Mouse (Mus musculus): Measurements from ENCODE around the gene As3mt.
"Not testable (repeated sequence)": the region's sequence is repeated elsewhere in the genome, so short reads cannot be mapped to it uniquely, and the experiment has no call there.

Gene As3mt

DNA sequence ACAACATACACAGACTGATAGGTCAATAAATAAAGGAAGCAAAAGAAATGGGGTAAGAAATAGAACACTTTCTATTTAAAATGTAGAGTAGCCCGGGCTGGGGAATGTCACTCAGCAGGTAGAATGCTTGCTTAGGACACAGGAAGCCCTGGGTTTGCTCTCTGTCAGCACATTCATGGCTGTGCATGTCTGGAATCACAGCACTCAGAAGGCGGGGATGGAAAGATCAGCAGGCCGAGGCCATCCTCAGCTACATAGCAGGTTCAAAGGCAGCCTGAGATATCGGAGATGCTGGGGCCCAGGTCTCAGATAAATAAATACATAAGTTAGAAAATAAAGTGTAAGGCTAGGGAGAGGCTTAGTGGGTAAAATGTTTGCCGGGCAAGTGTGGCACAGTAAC, 45.0 kb downstream of the As3mt start:
- no peak for DNase-seq (ENCODE audit: low read depth, low spot score)

DNA sequence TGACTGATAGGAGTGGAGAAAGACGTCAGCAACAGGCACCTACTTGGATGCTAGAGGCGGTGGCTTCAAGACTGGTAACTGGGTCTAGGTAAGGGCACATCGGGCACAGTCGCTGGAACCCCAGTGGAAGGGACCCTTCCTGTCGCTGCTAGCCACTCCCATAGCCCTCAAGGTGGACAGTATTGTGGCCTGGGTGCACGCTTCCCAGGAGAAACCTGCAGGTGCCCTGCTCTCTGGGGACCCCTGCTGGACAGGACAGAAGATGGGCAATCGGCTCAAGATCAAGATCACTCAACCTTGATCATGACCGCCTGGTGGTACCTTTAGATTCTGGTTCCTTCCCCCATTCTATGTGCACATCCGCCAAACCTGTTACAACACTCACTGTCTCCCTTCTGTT, 47.8 kb downstream of the As3mt start:
- DNase-seq (ENCODE audit: low read depth, low spot score), result no peak

DNA sequence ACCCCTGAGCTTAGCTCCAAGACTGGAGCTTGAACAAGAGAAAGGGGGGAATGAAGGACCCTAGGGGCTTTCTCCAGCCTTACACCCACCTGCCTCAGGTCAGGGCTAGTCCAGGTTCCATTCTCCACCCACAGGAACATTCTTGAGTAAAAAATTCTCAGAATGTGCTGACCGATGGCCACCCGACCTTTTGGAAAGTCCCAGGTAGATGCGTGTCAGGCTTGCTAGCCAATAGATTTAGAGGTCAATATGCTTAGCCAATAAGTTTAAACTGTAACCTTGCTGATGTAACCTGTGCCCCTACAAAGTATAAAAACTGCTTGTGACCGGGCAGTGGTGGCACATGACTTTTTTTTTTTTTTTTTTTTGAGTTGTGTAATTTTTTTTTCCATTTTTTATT, 49.0 kb downstream of the As3mt start:
- DNase-seq (ENCODE audit: low read depth, low spot score), result no peak

DNA sequence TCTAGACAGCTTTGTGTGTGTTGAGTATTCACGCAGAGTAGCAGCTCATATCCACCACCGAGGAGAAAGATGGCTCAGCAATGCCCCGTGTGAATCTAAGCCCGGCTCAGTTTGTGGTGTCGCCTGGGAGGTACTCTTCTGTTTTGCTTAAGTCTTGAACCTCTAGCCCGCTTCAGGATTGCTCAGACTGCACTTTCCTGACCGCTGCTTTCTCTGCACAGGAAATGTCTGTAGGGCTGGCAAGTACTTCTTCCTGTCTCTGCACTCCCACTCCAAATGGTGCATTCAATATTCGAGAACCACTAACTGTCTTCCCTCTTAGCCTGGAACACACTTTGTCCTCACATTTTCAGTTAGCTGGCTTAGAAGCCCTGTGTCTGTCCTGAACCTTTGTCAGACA, 51.8 kb downstream of the As3mt start:
- DNase-seq (ENCODE audit: low read depth, low spot score), result no peak

DNA sequence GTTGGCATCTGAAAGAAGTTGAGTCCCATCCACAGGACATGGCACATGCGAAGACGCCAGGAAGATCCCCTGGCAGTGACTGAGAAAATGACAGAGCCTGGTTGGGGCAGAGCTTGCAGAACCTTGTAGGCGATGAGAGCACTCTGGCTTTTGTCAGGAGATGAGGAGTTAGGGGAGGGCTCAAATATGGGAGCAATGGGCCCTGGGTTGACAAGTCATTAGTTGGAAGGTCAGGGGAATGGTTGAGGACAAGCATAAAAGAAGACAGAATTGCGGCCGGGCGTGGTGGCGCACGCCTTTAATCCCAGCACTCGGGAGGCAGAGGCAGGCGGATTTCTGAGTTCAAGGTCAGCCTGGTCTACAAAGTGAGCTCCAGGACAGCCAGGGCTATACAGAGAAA, 52.7 kb downstream of the As3mt start:
- not testable (repeated sequence) for DNase-seq (ENCODE audit: low read depth, low spot score)

DNA sequence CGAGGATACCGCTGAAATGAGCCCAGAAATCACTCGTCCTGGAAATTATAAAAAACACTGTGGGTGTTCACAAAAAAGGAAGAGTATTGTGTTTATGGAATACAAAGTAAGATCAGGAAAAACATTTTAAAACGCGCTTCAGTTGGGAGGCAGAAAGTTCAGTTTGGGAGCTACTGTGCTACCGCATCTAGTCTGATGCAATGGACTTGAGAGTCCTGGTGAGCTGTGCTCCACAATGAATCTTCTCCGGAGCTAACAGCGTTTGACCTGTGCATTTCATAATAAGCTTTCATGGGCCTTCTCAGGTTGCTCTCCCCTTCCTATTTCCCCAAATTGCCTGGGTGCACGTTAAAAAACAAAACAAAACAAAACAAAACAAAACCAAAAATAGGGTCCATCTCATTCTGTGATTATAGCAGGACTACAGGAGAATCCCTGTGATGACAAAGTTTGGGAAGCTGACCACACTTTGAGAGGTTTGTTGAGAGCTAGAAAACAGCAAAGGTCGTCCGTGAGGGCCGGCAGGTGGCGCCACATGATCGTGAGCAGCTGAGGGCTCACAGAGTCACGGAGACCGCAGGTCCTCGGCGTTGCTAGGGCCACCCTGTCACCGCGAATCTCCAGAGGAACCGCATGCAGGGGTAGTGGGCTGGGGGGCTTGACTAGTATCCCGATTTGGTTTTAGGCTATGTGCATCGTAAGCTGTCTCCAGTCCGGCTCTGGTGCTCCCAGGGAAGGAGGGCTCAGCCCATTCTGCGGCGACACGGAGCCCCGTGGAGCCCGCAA, 53.3 kb downstream of the As3mt start:
- peak; percentile 64 for DNase-seq (ENCODE audit: low read depth, low spot score)

DNA sequence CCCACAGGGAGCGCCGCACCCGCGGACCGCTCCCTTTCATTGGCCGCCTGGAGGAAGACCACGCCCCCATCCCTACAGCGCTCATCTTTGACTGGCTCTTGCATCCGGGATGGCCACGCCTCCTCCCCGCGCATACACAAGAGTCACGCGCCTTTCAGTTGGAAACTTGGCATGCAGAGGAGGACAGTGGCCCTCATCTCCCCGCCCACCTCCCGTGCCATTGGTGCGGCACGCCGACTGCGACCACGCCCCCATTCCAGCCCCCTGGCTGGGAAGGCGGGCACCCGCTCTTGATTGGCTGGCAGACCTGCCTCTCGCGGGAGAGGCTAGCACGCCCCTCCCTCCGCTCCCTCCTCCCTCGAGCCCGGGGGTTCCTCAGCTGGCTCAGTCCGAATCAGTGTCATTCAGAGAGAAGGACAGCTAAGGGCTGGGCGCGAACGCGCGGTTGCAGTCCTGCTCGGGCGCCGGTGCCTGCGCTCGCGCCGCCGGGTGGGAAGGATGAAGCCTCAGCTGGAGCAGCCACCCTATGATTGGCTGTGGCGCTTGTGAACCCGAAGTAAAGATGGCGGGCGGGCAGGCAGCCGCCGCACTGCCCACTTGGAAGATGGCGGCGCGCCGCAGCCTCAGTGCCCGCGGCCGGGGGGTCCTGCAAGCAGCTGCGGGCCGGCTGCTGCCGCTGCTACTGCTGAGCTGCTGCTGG, 54.1 kb downstream of the As3mt start, which contains the start of gene Cnnm2:
Gene Cnnm2 (plus strand): TSS at position 350 of the 700 bp plus-strand sequence.
- peak; percentile 98 for DNase-seq (ENCODE audit: low read depth, low spot score)

DNA sequence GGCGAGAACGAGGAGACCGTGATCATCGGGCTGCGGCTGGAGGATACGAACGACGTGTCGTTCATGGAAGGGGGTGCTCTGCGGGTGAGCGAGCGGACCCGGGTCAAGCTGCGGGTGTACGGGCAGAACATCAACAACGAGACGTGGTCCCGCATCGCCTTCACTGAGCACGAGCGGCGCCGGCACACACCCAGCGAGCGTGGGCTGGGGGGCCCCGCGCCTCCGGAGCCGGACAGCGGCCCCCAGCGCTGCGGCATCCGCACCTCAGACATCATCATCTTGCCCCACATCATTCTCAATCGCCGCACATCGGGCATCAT, 54.7 kb downstream of the As3mt start:
- no peak for DNase-seq (ENCODE audit: low read depth, low spot score)

DNA sequence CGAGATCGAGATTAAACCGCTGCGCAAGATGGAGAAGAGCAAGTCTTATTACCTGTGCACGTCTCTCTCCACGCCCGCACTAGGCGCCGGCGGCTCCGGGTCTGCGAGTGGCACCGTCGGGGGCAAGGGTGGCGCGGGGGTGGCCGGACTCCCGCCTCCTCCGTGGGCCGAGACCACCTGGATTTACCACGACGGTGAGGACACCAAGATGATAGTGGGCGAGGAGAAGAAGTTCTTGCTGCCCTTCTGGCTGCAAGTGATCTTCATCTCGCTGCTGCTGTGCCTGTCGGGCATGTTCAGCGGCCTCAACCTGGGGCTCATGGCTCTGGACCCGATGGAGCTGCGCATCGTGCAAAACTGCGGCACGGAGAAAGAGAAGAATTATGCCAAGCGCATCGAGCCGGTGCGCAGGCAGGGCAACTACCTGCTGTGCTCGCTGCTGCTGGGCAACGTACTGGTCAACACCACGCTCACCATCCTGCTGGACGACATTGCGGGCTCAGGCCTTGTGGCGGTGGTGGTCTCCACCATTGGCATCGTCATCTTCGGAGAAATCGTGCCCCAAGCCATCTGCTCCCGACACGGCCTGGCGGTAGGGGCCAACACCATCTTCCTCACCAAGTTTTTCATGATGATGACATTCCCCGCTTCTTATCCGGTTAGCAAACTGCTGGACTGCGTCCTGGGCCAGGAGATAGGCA, 55.2 kb downstream of the As3mt start:
- no peak for DNase-seq (ENCODE audit: low read depth, low spot score)

DNA sequence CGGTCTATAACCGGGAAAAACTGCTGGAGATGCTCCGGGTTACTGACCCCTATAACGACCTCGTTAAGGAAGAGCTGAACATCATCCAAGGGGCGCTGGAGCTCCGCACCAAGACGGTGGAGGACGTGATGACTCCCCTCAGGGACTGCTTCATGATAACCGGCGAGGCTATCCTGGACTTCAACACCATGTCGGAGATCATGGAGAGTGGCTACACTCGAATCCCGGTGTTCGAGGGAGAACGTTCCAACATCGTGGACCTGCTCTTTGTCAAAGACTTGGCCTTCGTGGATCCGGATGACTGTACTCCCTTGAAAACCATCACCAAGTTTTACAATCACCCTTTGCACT, 55.7 kb downstream of the As3mt start:
- DNase-seq (ENCODE audit: low read depth, low spot score), result no peak

DNA sequence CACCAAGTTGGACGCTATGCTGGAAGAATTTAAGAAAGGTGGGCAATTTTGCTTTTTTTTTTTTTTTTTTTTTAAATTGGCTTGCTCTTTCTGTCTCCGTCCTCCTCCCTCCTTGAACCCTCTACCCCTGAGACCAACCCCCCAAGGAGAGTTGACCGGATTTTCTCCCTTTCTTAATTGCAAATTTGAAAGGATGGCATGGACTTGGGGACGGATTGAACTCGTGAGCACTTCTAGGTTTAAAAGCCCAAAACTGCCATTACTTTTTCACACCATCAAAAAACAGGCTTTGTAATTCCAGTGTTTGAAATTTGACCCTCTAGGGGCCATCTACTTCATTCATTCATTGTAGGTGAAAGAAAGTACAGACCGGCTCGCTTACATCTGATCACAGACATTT, 56.1 kb downstream of the As3mt start:
- no peak for DNase-seq (ENCODE audit: low read depth, low spot score)

DNA sequence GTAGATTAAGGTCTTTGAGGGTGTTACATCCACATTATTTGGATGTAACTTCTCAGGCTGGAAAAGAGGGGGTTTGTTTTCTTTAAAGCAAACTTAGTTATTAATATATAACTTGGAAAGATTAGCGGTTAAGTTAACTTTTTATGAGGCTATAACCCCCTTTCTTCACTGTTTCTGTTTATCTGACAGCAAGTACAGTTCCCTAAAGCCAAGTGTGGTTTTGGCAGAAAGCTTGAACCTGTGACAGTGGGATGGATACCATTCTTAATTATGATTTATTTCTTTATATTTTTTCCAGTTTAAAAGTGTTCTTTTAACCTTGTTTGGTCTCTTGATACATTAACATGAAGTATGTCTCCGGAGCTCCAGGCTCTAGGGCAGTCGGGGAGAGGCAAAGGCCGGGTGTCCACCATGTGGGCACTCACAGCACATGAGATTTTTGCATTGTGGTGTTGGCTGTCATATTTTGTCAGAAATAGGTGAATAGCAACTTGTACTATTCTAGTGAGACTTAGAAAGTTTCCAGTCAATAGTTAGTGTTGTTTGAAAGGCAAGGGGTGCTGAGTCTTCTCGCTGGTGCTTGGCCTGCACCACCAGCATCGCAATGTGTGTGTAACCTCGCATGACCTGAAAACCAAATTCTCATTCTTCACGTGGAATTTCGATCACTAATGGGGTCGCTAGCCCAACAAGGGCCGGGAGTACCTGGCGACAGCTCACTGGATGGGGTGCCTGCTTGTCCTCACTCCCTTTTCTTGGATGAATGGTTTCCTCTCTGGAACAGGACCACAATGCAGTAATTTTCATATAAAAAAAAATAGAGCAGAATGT, 56.9 kb downstream of the As3mt start:
- DNase-seq (ENCODE audit: low read depth, low spot score), result no peak

DNA sequence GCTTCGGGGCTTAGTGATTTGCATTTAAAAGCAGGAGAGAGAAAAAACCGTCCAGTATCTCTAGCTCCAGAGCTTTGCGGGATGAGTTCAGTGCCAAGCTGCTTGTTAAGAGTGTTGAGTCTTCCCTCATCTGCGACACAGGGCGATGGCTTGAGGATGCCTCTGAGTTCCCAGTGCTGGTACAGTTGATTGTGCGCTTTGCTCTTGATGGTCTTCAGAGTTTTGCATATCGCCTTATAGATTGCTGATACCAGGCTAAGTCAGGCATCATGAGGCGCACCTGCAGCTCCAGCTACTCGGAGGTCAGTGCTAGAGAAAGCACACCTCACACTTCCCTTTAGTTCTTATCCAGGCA, 57.5 kb downstream of the As3mt start:
- no peak for DNase-seq (ENCODE audit: low read depth, low spot score)

DNA sequence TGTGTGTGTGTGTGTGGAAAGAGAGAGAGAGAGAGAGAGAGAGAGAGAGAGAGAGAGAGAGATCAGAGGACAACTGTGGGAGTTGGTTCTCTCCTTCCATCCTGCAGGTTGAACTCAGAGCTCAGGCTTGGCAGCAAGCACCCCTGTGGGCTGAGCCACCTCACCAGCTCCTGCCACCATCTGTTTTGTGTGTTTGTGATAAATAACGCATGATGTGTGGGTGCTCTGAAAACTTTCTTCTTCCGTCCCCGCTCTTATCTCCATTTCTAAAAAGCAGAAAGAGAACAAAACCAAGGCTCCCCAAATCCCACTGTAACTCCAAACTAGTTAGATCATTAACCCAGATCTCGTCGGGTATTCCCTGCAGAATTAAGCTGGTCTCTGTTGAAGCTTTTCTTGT, 58.9 kb downstream of the As3mt start:
- no peak for DNase-seq (ENCODE audit: low read depth, low spot score)

DNA sequence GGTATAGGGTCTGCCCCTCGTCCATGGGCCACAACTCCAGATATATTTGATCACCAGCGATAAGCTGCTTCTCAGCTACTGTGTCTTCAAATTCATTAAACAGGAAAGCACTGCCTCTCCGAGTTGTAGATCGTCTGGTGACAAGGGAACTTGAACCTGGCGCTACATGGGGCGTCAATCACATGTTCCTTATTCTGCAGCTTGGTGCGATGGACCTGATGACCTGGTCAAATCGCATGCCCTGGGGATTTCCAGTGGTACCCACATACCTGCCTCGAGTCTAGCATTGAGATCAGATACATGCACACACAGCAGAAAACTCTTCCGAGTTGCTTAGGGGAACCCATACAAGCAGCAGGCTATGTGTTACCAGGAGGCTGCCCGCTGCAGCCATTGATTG, 62.5 kb downstream of the As3mt start:
- no peak for DNase-seq (ENCODE audit: low read depth, low spot score)

DNA sequence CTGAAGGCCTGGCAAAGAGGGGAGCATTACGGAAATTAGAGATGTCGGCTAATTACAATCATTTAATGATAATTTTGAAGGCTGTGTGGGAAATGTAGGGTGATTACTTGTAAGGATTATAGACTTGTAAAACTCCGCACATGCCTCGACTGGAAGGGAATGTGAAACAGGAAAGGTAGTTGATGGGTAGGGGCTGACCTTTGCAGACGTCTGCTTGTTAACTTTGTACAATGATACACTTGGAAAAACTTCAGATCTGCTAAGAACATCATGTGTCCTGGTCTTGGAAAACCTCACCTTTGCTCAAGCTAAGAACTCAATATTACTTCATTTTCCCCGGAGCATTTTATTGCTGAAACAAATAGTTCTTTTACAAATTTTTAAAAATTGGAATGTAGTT, 64.5 kb downstream of the As3mt start:
- no peak for DNase-seq (ENCODE audit: low read depth, low spot score)

DNA sequence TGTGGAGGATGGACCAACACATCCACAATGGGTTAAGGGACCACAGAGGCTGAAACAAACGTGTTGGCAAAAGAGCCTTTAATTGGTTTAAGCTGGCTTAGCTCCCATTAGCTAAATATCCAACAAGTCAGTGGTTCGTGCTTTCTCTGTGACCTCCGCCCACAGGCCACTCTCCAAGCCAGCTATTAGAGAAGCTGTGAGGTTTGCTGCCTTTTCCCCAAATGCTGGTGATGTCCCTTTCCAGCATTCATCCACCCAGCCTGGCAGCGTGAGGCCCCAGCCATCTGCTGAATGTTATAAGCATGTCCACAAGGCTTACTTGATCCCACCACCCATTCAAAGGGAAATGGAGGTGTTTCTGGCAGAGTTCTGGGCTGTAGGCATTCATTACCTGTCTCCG, 69.1 kb downstream of the As3mt start:
- no peak for DNase-seq (ENCODE audit: low read depth, low spot score)

DNA sequence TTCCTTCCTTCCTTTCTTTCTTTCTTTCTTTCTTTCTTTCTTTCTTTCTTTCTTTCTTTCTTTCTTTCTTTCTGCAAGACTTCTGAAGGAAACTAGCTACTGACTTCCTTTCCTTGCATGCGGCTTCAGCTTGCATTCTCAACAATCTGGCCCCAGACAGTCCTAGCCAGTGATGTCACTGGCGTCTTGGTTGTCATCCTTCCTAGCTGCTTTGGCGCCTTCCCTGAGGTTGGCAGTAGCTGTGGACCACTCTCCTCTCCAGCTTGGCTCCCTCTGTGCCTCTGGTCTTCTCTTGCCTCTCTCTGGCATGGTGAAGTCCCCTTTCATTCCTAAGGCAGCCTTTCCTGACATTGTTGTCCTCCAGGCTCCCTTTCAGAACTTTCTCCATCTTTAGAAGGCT, 69.6 kb downstream of the As3mt start:
- DNase-seq (ENCODE audit: low read depth, low spot score), result no peak

DNA sequence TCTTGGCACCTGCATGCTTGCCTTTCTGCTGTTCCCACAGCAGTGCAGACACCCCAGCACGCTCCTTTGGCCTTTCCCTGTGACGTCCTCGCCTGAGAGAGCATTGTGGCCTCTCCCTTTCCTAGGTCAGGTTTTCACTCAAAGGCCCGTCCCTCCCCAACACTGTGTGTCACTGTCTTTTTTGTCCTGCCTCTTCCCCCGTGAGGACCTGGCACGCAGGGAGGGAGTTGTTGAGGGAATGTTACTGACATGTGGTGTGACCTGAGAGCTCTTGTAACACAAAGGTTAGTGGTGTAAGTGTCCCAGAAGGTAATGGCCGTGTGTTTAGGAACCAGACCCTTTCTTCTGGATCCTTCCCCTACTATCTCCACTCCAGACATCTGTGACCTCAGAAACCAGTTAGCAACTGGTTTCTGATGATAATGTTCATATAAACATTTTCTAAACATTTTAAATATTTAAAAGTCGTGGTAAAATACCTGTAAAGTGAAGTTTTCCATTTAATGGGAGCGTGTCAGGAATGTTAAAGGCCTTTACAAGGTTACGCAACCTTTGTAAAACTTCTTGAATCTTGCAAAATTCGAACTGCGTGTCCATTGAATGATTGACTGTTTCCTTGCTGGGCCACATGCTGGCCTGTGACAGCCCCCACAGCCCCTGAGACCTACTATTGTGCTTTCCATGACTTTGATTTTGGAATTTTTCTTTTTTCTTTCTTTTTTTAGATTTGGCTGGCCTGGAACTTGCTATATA, 70.8 kb downstream of the As3mt start:
- DNase-seq (ENCODE audit: low read depth, low spot score), result no peak

DNA sequence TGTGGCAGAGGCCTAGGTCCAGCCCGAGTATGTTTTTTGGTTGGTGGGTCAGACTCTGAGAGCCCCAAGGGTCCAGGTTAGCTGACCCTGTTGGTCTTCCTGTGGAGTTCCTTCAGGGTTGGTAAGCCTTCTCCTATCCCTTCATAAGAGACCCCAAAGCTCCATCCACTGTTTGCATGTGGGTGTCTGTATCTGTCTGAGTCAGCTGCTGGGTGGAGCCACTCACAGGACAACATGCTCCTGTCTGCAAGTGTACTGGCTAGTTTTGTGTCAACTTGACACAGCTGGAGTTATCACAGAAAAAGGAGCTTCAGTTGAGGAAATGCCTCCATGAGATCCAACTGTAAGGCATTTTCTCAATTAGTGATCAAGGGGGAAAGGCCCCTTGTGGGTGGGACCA, 71.9 kb downstream of the As3mt start:
- not testable (repeated sequence) for DNase-seq (ENCODE audit: low read depth, low spot score)

DNA sequence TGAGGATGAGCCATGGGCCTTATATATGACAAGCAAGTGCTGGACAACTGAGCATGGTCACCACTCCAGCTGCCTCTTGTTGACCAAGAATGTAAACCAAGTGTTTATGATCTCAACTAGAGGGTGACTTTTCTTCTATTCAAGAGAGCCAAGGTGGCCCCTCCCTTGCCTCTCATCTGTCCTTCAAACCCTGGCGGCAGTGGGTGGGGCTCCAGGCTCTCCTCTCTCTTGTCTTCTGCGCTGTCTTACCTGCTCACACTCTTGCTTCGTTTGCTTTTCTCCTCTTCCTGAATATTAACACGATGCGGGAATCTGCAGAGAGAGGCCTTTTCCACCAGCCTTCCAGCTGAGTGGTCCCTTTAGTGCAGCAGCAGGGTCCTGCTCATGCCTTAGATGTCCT, 76.8 kb downstream of the As3mt start:
- DNase-seq (ENCODE audit: low read depth, low spot score), result no peak

Data from retina, adult 2 months (tissue).